Mouse (Mus musculus): ENCODE results near the gene Magi2.

DNA sequence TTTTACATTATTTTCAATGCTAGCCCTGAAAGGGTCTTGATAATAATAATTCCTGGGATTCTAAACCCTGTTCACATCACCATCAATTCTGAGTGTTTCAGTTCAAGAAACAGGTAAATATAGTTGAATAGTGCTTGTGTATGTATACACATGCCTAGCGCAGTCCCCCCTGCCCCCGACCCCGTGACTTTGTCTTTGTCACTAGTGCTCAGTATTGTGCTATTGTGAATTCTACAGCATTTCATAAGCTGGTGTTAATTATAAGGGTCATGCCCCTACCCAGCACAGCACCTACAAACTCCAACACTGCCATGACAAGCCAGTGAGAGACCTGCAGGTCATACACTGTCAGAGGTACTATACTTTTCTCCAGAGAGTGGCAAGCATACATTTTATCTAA, 520.8 kb downstream of the Magi2 start:
- TF ChIP-seq CTCF (IDR thresholded peaks at IDR 0.05; ENCODE audit: low read depth) (no peak), EP300 (IDR thresholded peaks at IDR 0.05; ENCODE audit: low read depth) (no peak)
